Mouse (Mus musculus): ENCODE measurements around the gene Dbil5. TPM values are rescaled to one million over a fixed set of nuclear protein-coding genes. Genes with fewer than 3 reads are reported as not detected.

The Dbil5 gene
- polyA plus RNA-seq, 1 experiment from 2014 or later = 0.74 TPM

DNA sequence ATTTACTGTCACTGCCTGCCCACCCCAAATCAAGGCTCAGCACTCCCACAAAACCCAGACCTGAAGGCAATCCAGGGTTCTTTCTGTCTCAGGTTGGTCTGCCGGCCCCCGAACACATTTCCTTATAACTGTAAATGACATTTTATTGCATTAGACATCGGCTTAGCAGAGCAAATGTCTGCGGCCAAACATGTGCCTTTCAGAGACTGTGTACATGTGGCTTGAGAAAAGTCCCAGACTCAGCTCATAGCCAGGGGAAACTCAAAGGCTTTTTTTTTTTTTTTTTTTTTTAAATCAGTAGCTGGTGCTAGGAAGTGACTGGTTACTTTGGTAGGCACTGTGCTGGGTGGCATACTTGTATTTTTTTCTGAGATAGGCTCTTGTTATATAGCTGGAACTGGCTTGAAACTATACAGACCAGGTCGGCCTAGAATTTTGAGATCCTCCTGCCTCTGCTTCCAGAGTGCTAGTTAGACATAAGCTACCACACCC lies 1.3 kb upstream of the Dbil5 start:
- peak overlapping the region; percentile 68 for H3K4me3 ChIP-seq (ENCODE audit: low read depth, low read length)
- H3K9me3 ChIP-seq (ENCODE audit: control insufficient read depth, low read length) = no peaks in the 10 kb centered on the region
- WGBS = 82% methylated on average over 5 of the region's 5 CpGs
- ATAC-seq (replicated peaks; ENCODE audit: low FRiP score) = no peak
- H3K4me2 ChIP-seq = peak overlapping the region; percentile 84
- H3K9ac ChIP-seq (ENCODE audit: low read depth, low read length) = peak overlapping the region; percentile 89
- no peaks in the 10 kb centered on the region for H3K27me3 ChIP-seq (replicated peaks; ENCODE audit: control insufficient read depth, insufficient read depth, low read length)
- H3K27ac ChIP-seq (ENCODE audit: low read depth, low read length) = no peak overlapping the region; the same call in 1 of the 2 replicates
- no peak for DNase-seq (ENCODE audit: low spot score)
- H3K4me1 ChIP-seq (replicated peaks; ENCODE audit: control insufficient read depth, insufficient read depth, low read length) = peaks cover 14% of the 10 kb centered on the region
- peaks cover 24% of the 10 kb centered on the region; the same call in 1 of the 2 replicates for H3K36me3 ChIP-seq (ENCODE audit: control insufficient read depth, insufficient read depth, low read length)

DNA sequence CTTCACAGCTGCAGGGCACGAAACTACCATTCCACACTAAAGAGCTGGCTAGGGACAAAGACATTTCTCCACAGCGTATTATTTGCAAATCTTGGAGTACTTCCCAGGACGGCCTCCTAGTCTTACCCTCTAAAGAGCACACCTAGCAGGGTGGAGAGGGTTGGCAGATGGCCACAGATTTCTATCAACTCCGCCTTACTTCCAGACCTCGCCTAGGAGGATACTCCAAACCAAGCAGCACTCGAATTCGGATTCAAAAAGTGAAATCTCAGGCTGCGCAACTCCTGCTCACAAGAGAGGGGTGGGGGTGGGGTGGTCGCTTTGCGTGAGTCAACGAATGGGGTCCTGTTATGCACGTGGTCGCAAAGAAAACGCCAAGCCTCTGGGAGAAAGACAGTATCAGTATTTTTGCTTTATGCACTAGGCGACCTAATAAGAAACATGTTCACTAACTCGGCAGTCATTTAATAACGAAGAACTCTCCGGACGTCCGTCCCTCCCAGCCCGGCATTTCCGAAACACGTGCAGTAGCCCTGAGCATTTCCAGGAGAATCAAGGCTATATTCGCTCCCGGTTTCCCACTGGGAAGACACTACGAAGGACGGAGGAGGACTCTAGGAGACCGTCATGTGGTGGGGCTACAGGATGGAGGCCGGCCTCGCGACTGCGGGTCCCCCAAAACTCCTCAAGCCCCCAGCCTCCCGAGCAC lies 573 bp upstream of the Dbil5 start:
- H3K4me1 ChIP-seq (replicated peaks; ENCODE audit: control insufficient read depth, insufficient read depth, low read length) = peaks cover 14% of the 10 kb centered on the region
- no peaks in the 10 kb centered on the region for H3K27me3 ChIP-seq (replicated peaks; ENCODE audit: control insufficient read depth, insufficient read depth, low read length)
- DNase-seq (ENCODE audit: low spot score) (peak; percentile 57), ATAC-seq (replicated peaks; ENCODE audit: low FRiP score) (peak; percentile 3)
- H3K27ac ChIP-seq (ENCODE audit: low read depth, low read length) = peak overlapping the region; percentile 64
- H3K9me3 ChIP-seq (ENCODE audit: control insufficient read depth, low read length) = no peaks in the 10 kb centered on the region
- peak overlapping the region; percentile 89 for H3K9ac ChIP-seq (ENCODE audit: low read depth, low read length)
- peak overlapping the region; percentile 68 for H3K4me3 ChIP-seq (ENCODE audit: low read depth, low read length)
- 3% methylated on average over 33 of the region's 33 CpGs for WGBS
- peak overlapping the region; percentile 84 for H3K4me2 ChIP-seq
- H3K36me3 ChIP-seq (ENCODE audit: control insufficient read depth, insufficient read depth, low read length) = peaks cover 25% of the 10 kb centered on the region; the same call in 1 of the 2 replicates

DNA sequence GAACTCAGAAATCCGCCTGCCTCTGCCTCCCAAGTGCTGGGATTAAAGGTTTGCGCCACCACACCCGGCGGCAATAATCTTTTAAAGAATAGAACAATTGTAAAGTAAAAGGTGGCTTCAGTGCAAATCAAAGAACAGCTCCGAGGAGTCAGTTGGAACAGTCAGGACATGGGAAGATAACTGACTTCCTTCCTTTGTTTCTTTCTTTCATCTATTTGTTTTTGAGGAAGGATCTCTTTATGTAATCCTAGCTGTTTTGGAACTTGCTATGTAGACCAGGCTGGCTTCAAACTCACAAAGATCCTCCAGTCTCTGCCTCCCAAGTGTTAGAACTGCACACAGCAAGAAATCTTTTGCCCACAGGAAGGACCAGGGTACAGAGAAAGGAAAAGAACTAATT lies 7.2 kb downstream of the Dbil5 start:
- H3K36me3 ChIP-seq (ENCODE audit: control insufficient read depth, insufficient read depth, low read length) = peaks cover 13% of the 10 kb centered on the region; the same call in 1 of the 2 replicates

DNA sequence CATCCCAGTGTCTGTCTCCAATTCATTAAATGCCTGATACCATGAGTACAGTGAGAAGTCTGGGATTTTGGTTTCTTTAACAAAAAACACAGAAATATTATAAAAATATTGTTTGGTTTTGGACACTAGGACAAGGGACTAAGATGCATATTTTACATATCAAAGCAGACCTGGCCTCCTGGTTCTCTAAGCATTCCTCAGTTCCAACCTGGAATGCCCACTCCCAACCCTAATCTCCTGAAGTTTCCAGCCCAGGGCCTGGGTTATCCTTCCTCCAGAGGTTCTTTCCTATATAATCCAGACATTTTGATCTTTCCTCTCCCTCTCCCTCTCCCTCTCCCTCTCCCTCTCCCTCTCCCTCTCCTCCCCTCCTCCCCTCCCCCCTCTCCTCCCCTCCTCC lies 7.6 kb downstream of the Dbil5 start:
- no peak for ATAC-seq (replicated peaks; ENCODE audit: low FRiP score)
- H3K4me1 ChIP-seq (replicated peaks; ENCODE audit: control insufficient read depth, insufficient read depth, low read length) = no peaks in the 10 kb centered on the region
- H3K27ac ChIP-seq (ENCODE audit: low read depth, low read length) = no peak overlapping the region
- no peak for DNase-seq (ENCODE audit: low spot score)
- H3K36me3 ChIP-seq (ENCODE audit: control insufficient read depth, insufficient read depth, low read length) = peaks cover 11% of the 10 kb centered on the region; the same call in 1 of the 2 replicates
- no peak overlapping the region for H3K4me2 ChIP-seq
- no peaks in the 10 kb centered on the region for H3K27me3 ChIP-seq (replicated peaks; ENCODE audit: control insufficient read depth, insufficient read depth, low read length)
- H3K9me3 ChIP-seq (ENCODE audit: control insufficient read depth, low read length) = no peaks in the 10 kb centered on the region
- no peak overlapping the region for H3K9ac ChIP-seq (ENCODE audit: low read depth, low read length)
- no peak overlapping the region for H3K4me3 ChIP-seq (ENCODE audit: low read depth, low read length)

More for the DNA sequence above, 7.2 kb downstream of the Dbil5 start:
- ATAC-seq (replicated peaks; ENCODE audit: low FRiP score) = no peak
- no peak for DNase-seq (ENCODE audit: low spot score)
- Histone ChIP-seq H3K4me1 (replicated peaks; ENCODE audit: control insufficient read depth, insufficient read depth, low read length) (no peaks in the 10 kb centered on the region), H3K4me2 (no peak overlapping the region), H3K27me3 (replicated peaks; ENCODE audit: control insufficient read depth, insufficient read depth, low read length) (no peaks in the 10 kb centered on the region), H3K4me3 (ENCODE audit: low read depth, low read length) (no peak overlapping the region), H3K9me3 (ENCODE audit: control insufficient read depth, low read length) (no peaks in the 10 kb centered on the region), H3K27ac (ENCODE audit: low read depth, low read length) (no peak overlapping the region), H3K9ac (ENCODE audit: low read depth, low read length) (no peak overlapping the region)
- 92% methylated on average over 5 of the region's 5 CpGs for WGBS

DNA sequence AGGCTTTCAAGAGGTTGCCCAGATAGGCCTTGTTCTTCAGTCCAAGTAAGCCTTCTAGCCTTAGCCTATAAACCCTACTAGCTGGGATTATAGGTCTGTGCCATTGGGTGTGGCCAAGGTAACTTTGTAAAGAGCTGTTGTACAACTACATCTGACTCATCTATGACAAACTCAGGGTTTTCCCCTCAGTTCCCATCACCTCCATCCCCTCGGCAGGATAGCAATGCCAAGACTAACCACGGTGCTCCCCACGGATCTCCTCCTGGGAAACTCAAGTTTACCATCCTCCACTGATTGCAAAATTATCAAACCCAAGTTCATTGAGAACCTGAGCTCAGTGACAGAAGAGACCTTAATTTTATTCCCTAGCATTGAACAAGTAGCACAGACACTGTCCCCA lies 18.7 kb downstream of the Dbil5 start:
- no peak for ATAC-seq (replicated peaks; ENCODE audit: low FRiP score)
- H3K36me3 ChIP-seq (ENCODE audit: control insufficient read depth, insufficient read depth, low read length) = peaks cover 22% of the 10 kb centered on the region
- DNase-seq (ENCODE audit: low spot score) = no peak
- no peak overlapping the region for H3K4me2 ChIP-seq
- H3K9me3 ChIP-seq (ENCODE audit: control insufficient read depth, low read length) = no peaks in the 10 kb centered on the region
- H3K4me3 ChIP-seq (ENCODE audit: low read depth, low read length) = no peak overlapping the region
- WGBS = 93% methylated on average over 3 of the region's 3 CpGs
- H3K27me3 ChIP-seq (replicated peaks; ENCODE audit: control insufficient read depth, insufficient read depth, low read length) = no peaks in the 10 kb centered on the region
- H3K4me1 ChIP-seq (replicated peaks; ENCODE audit: control insufficient read depth, insufficient read depth, low read length) = no peaks in the 10 kb centered on the region
- H3K9ac ChIP-seq (ENCODE audit: low read depth, low read length) = no peak overlapping the region
- no peak overlapping the region for H3K27ac ChIP-seq (ENCODE audit: low read depth, low read length)

DNA sequence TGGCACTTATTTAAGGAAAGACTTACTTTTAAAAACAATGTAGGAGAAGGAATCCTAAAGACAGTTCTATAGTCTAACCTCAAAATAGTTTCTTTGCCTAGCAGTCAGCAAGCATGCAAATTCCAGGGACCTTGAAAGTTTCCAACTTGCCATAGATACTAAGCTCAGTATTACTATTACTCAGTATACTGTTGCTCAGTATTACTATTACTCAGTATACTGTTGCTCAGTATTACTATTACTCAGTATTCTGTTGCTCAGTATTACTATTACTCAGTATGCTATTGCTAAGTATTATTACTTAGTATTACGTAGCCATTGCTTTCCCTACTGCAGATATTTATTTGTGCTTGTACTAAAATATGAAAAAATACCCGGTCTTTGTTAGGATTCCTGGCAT lies 22.3 kb downstream of the Dbil5 start:
- H3K4me2 ChIP-seq = no peak overlapping the region
- H3K36me3 ChIP-seq (ENCODE audit: control insufficient read depth, insufficient read depth, low read length) = peaks cover 10% of the 10 kb centered on the region; the same call in 1 of the 2 replicates
- H3K4me3 ChIP-seq (ENCODE audit: low read depth, low read length) = no peak overlapping the region
- peaks cover 8% of the 10 kb centered on the region for H3K4me1 ChIP-seq (replicated peaks; ENCODE audit: control insufficient read depth, insufficient read depth, low read length)
- DNase-seq (ENCODE audit: low spot score) (no peak), ATAC-seq (replicated peaks; ENCODE audit: low FRiP score) (no peak)
- H3K27me3 ChIP-seq (replicated peaks; ENCODE audit: control insufficient read depth, insufficient read depth, low read length) = no peaks in the 10 kb centered on the region
- no peak overlapping the region for H3K9ac ChIP-seq (ENCODE audit: low read depth, low read length)
- H3K9me3 ChIP-seq (ENCODE audit: control insufficient read depth, low read length) = no peaks in the 10 kb centered on the region
- 92% methylated on average over 2 of the region's 2 CpGs for WGBS
- H3K27ac ChIP-seq (ENCODE audit: low read depth, low read length) = no peak overlapping the region

DNA sequence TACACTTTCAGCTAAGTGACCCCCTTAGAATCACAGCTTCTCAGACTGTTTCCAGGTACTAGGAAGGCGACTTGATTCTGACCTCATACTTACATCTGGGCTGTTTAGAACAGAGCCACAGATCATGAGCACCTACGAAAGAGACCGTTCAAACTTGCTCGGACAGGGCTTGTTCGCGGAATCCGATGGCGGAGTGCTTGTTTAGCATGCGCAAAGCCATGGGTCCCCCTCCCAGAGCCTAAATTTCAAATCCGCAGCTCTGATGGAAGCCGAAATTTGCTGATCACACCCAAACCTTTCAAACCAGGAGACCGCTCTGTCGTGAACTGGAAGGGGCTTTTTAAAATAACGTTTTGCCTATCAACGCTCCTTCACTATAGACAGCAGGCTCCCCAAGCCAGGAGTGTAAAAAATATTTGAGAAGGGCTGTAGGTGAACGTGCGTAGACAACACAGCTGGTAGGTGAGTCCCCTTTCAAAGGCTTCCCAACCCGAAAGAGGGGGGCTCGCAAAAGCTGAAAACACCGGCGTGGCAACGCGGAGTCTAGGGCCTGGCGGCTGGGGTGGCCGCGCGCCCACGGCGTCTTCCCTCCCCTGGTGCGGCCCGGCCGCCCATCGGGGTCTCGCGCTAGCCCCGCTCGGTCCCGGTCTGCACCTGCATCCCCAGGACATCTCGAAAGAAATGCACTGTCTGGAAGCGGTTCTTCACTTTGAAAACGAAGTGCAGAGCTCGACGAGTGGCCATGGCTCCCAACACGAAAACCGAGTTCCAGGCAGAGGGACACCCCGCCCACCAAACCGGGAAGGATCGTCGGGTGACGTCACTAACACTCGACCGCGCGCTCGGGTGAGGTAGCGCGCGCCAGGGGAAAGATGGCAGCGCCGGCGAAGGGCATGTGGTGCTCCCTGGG lies 25.7 kb downstream of the Dbil5 start, which contains the start of the genes Mrm3 and Glod4:
Gene Mrm3 (plus strand): TSS at position 815 of the 910 bp plus-strand sequence.
Gene Glod4 (minus strand): TSS at position 825 of the 910 bp plus-strand sequence.
- H3K27ac ChIP-seq (ENCODE audit: low read depth, low read length) = peak within 1 kb of the TSS; percentile 40; the same call in 1 of the 2 replicates
- peak; percentile 85 for ATAC-seq (replicated peaks; ENCODE audit: low FRiP score)

DNA sequence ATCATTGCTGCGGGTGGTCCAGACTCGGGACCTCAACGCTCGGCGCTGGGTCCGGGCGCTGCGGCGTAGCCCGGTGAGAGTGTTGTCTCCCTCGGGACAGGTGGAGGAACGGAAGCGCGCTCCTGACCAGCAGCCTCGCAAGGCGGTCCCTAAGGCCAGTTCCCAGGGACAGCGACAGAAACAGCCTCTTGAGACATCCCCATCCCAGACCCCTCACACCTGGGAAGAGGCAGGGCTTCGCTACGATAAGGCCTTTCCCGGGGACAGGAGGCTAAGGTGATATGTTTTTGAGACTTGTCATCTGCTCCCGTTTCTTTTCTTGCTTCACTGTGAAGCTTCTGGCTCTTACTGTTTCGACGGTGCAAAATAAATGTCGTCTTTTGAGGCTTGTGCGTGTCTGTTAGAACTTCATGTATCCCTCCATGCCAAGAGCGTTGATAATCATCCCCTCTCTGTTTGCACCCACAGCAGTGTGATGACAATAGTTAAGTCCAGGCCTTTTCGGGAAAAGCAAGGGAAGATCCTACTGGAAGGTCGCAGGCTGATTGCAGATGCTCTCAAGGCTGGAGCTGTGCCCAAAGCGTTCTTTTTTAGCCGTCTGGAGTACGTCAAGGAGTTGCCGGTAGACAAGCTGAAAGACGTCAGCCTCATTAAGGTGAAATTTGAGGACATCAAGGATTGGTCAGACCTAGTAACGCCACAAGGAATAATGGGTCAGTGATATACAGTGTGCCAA lies 26.6 kb downstream of the Dbil5 start:
- Histone ChIP-seq H3K4me3 (ENCODE audit: low read depth, low read length) (peak overlapping the region; percentile 86), H3K4me1 (replicated peaks; ENCODE audit: control insufficient read depth, insufficient read depth, low read length) (peaks cover 8% of the 10 kb centered on the region), H3K4me2 (peak overlapping the region; percentile 95), H3K36me3 (ENCODE audit: control insufficient read depth, insufficient read depth, low read length) (peaks cover 5% of the 10 kb centered on the region; the same call in 1 of the 2 replicates), H3K27ac (ENCODE audit: low read depth, low read length) (0 out of 2 replicates have a peak overlapping the region, but pooled peaks have one; percentile 35), H3K9ac (ENCODE audit: low read depth, low read length) (peak overlapping the region; percentile 81), H3K9me3 (ENCODE audit: control insufficient read depth, low read length) (no peaks in the 10 kb centered on the region), H3K27me3 (replicated peaks; ENCODE audit: control insufficient read depth, insufficient read depth, low read length) (no peaks in the 10 kb centered on the region)
- DNase-seq (ENCODE audit: low spot score) = no peak
- peak; percentile 53; the same call in 1 of the 2 replicates for ATAC-seq (replicated peaks; ENCODE audit: low FRiP score)
- 2% methylated on average over 34 of the region's 34 CpGs for WGBS

More for the DNA sequence above, 25.7 kb downstream of the Dbil5 start, which contains the start of the genes Mrm3 and Glod4:
- H3K27me3 ChIP-seq (replicated peaks; ENCODE audit: control insufficient read depth, insufficient read depth, low read length) = no peaks in the 10 kb centered on the region
- peak within 1 kb of the TSS; percentile 81 for H3K9ac ChIP-seq (ENCODE audit: low read depth, low read length)
- no peaks in the 10 kb centered on the region for H3K9me3 ChIP-seq (ENCODE audit: control insufficient read depth, low read length)
- WGBS = under 1% methylated on average over 61 of the region's 61 CpGs
- H3K36me3 ChIP-seq (ENCODE audit: control insufficient read depth, insufficient read depth, low read length) = peaks cover 8% of the 10 kb centered on the region; the same call in 1 of the 2 replicates
- peak within 1 kb of the TSS; percentile 86 for H3K4me3 ChIP-seq (ENCODE audit: low read depth, low read length)
- DNase-seq (ENCODE audit: low spot score) = peak; percentile 96
- H3K4me2 ChIP-seq = peak within 1 kb of the TSS; percentile 95
- H3K4me1 ChIP-seq (replicated peaks; ENCODE audit: control insufficient read depth, insufficient read depth, low read length) = peaks cover 8% of the 10 kb centered on the region

All from liver, embryonic 11.5 days (tissue).